Mouse (Mus musculus): ENCODE measurements around the gene Mapkapk2. TPM values are rescaled to one million over a fixed set of nuclear protein-coding genes. Genes with fewer than 3 reads are reported as not detected.

The Mapkapk2 gene
- polyA plus RNA-seq, 1 experiment, result 283 TPM

DNA sequence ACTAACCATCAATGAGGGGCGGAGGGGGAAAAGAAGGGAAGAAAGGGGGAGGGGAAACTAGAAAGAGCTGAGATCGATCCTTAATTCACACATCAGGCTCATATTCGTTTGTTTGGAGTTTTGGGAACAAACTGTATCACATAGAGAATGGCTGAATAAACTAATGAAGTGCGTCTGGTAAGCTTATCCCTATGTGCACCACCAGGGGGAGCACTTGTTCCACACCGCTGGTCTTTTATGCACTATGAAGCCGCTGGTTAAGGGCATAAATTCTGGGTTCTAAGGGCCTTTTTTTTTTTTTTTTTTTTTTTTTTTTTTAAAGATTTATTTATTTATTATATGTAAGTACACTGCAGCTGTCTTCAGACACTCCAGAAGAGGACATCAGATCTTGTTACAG is 18.3 kb upstream of the Mapkapk2 start:
- H3K4me1 ChIP-seq (ENCODE audit: control insufficient read depth, insufficient read depth, low read length), result peaks cover 39% of the 10 kb centered on the region

DNA sequence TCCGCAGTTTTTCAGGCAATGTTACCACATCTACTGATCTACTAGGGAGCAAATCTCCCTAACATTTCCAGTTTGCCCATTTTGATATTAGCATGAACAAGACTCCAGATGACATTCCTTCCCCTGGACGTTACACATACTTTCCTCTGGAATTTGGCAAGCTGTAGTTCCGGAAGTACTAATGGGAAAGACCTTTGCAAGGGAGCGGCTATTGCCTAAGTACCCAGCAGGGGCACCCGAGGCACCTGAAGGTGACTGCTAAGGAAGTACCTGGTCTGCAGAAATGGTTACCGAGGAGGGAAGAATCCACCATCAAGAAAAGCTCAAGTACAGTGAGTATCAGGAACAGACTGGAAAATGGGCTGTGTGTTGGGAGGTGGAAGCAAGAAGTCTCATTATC is 14.9 kb upstream of the Mapkapk2 start:
- Histone ChIP-seq H3K4me3 (ENCODE audit: insufficient read depth, low read length) (no peak overlapping the region), H3K4me1 (ENCODE audit: control insufficient read depth, insufficient read depth, low read length) (peaks cover 61% of the 10 kb centered on the region), H3K27ac (ENCODE audit: insufficient read depth, low read depth, low read length) (no peak overlapping the region)
- TF ChIP-seq CTCF (IDR thresholded peaks at IDR 0.05; ENCODE audit: low read depth, low read length), result no peak
- no peak for TF ChIP-seq POLR2A (IDR thresholded peaks at IDR 0.05; ENCODE audit: borderline replicate concordance, low read depth, low read length)

More for the DNA sequence above, 18.3 kb upstream of the Mapkapk2 start:
- Histone ChIP-seq H3K27ac (ENCODE audit: insufficient read depth, low read depth, low read length) (no peak overlapping the region), H3K4me3 (ENCODE audit: insufficient read depth, low read length) (no peak overlapping the region)
- peak; percentile 27; the same call in 1 of the 2 replicates for TF ChIP-seq CTCF (IDR thresholded peaks at IDR 0.05; ENCODE audit: low read depth, low read length)
- no peak for TF ChIP-seq POLR2A (IDR thresholded peaks at IDR 0.05; ENCODE audit: borderline replicate concordance, low read depth, low read length)

- Histone ChIP-seq H3K27ac (ENCODE audit: insufficient read depth, low read depth, low read length) (peak overlapping the region; percentile 97), H3K4me3 (ENCODE audit: insufficient read depth, low read length) (peak overlapping the region; percentile 24), H3K4me1 (ENCODE audit: control insufficient read depth, insufficient read depth, low read length) (peaks cover 61% of the 10 kb centered on the region)
- TF ChIP-seq POLR2A (IDR thresholded peaks at IDR 0.05; ENCODE audit: borderline replicate concordance, low read depth, low read length), result no peak
- TF ChIP-seq CTCF (IDR thresholded peaks at IDR 0.05; ENCODE audit: low read depth, low read length), result no peak
Observed at GRCm38 (mm10) chr1:131110525-131111106, 13.0 kb upstream of the Mapkapk2 start.

DNA sequence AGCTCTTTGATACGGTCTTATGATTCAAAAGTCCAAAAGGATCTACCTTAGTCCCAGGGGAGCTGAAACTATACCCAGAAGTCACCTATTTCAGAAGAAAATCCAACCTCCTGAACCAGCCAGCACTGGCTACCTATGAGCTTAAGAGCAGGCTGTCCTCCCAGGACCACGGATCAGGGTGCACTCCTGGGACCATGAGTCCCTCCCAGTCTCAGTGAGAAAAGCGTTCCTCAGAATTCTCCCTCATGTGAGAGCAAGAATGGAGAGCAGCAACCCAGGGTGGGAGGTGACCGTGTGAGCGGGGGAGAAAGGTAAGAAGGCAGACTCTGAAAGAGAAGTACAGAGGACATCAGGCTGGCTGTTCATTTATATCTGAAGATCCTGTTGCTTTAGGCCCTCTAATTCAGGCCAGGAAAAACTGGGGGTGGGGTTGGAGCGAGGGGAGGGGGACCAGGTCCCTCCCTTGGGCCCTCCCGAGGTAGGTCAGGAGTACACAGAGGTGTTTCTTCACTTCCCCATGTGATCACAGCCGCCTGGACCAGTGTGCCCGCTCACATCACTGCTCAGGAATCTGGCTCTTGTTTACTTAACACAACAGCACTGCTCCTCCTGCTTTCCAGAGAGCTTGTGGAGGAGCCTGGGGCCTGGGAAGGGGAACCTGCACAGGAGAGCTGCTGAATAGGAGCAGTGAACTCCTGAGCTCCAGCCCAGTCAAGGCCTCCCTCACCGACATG is 10.1 kb upstream of the Mapkapk2 start:
- Histone ChIP-seq H3K4me1 (ENCODE audit: control insufficient read depth, insufficient read depth, low read length) (peaks cover 59% of the 10 kb centered on the region), H3K27ac (ENCODE audit: insufficient read depth, low read depth, low read length) (no peak overlapping the region), H3K4me3 (ENCODE audit: insufficient read depth, low read length) (no peak overlapping the region)
- TF ChIP-seq POLR2A (IDR thresholded peaks at IDR 0.05; ENCODE audit: borderline replicate concordance, low read depth, low read length) (no peak), CTCF (IDR thresholded peaks at IDR 0.05; ENCODE audit: low read depth, low read length) (no peak)

- TF ChIP-seq POLR2A (IDR thresholded peaks at IDR 0.05; ENCODE audit: borderline replicate concordance, low read depth, low read length), result no peak
- Histone ChIP-seq H3K27ac (ENCODE audit: insufficient read depth, low read depth, low read length) (peak overlapping the region; percentile 96), H3K4me3 (ENCODE audit: insufficient read depth, low read length) (peak overlapping the region; percentile 30), H3K4me1 (ENCODE audit: control insufficient read depth, insufficient read depth, low read length) (peaks cover 65% of the 10 kb centered on the region)
Observed at GRCm38 (mm10) chr1:131103776-131104424, 6.3 kb upstream of the Mapkapk2 start.

DNA sequence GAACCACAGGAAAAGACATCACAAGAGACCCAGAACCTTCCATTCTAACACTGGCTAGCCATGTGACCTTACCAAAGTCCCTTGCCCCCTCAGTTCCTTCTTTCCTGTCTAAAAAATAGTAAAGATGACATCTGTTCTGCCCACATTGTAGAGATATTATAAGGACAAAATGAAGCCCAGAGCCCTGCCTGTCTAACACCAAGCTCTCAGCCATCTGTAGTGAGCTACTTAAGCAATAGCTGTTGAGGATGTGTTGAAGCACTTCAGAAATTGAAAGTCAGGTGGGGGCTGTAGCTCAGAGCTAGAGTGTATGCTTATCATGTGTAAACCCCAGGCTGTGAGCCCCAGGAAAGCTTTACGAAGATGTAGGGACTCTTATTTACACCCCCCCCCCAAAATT is 3.2 kb upstream of the Mapkapk2 start:
- Histone ChIP-seq H3K4me3 (ENCODE audit: insufficient read depth, low read length) (no peak overlapping the region), H3K27ac (ENCODE audit: insufficient read depth, low read depth, low read length) (no peak overlapping the region), H3K4me1 (ENCODE audit: control insufficient read depth, insufficient read depth, low read length) (peaks cover 54% of the 10 kb centered on the region)
- TF ChIP-seq CTCF (IDR thresholded peaks at IDR 0.05; ENCODE audit: low read depth, low read length), result no peak
- TF ChIP-seq POLR2A (IDR thresholded peaks at IDR 0.05; ENCODE audit: borderline replicate concordance, low read depth, low read length), result no peak

GRCm38 (mm10) chr1:131096803-131097699 is 575 bp downstream of the Mapkapk2 start:
- Histone ChIP-seq H3K4me3 (ENCODE audit: insufficient read depth, low read length) (peak overlapping the region; percentile 75), H3K27ac (ENCODE audit: insufficient read depth, low read depth, low read length) (peak overlapping the region; percentile 82), H3K4me1 (ENCODE audit: control insufficient read depth, insufficient read depth, low read length) (peaks cover 59% of the 10 kb centered on the region)
- TF ChIP-seq CTCF (IDR thresholded peaks at IDR 0.05; ENCODE audit: low read depth, low read length) (no peak), POLR2A (IDR thresholded peaks at IDR 0.05; ENCODE audit: borderline replicate concordance, low read depth, low read length) (no peak)

DNA sequence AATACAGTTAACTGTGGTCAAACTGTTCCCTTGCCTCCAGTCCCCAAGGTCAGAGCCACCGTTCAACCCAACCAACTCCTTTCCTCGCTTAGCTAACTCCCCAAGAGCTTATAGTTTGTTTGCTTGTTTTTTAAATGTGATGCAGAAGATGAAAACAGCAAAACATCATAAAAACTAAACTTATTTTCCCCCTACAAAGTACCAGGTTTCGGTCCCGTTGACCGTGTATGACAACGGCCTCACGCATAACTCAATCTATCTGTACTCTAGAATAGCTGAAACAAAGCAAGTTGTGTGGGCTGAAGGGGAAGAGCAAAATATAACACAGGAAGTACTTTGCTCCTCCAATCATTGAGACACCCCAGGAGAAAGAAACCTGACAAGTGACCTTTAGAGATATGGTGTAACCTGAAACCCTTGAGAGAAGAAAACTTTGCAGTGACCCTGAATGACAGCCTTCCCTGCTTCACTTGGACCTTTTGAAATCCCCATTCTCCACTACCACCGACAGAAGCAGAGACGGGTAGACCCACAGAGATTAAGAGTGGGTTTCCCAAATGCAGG is 1.4 kb downstream of the Mapkapk2 start:
- Histone ChIP-seq H3K4me3 (ENCODE audit: insufficient read depth, low read length) (peak overlapping the region; percentile 75), H3K27ac (ENCODE audit: insufficient read depth, low read depth, low read length) (peak overlapping the region; percentile 82), H3K4me1 (ENCODE audit: control insufficient read depth, insufficient read depth, low read length) (peaks cover 59% of the 10 kb centered on the region)
- no peak for TF ChIP-seq POLR2A (IDR thresholded peaks at IDR 0.05; ENCODE audit: borderline replicate concordance, low read depth, low read length)
- no peak for TF ChIP-seq CTCF (IDR thresholded peaks at IDR 0.05; ENCODE audit: low read depth, low read length)

GRCm38 (mm10) chr1:131095574-131095973 is 2.1 kb downstream of the Mapkapk2 start:
- Histone ChIP-seq H3K27ac (ENCODE audit: insufficient read depth, low read depth, low read length) (peak overlapping the region; percentile 82), H3K4me1 (ENCODE audit: control insufficient read depth, insufficient read depth, low read length) (peaks cover 59% of the 10 kb centered on the region), H3K4me3 (ENCODE audit: insufficient read depth, low read length) (peak overlapping the region; percentile 75)
- TF ChIP-seq CTCF (IDR thresholded peaks at IDR 0.05; ENCODE audit: low read depth, low read length) (no peak), POLR2A (IDR thresholded peaks at IDR 0.05; ENCODE audit: borderline replicate concordance, low read depth, low read length) (no peak)

All from bone marrow macrophage, adult 2 months (primary cell).